Mouse (Mus musculus): Measurements from ENCODE around the gene Paox.

GRCm38 (mm10) chr7:140115583-140116328 lies at the start of gene Paox:
- no peak for TF ChIP-seq CTCF (IDR thresholded peaks at IDR 0.05; ENCODE audit: control insufficient read depth, insufficient read depth, low read length)
- TF ChIP-seq POLR2A (IDR thresholded peaks at IDR 0.05; ENCODE audit: borderline replicate concordance, control insufficient read depth, low read depth, low read length): no peak

Measured in bone marrow, adult 2 months (tissue).